Mouse (Mus musculus): ENCODE results near the gene Gpr3.

GRCm38 (mm10) chr4:133204379-133204778 lies 8.0 kb downstream of the Gpr3 start:
- no peak for TF ChIP-seq POLR2A (IDR thresholded peaks at IDR 0.05; ENCODE audit: insufficient read length, low read depth)
- TF ChIP-seq USF1 (IDR thresholded peaks at IDR 0.05; ENCODE audit: low read depth): no peak
- no peak for TF ChIP-seq TCF12 (IDR thresholded peaks at IDR 0.05; ENCODE audit: insufficient read depth, poor library complexity, severe bottlenecking)
- TF ChIP-seq CEBPB (IDR thresholded peaks at IDR 0.05; ENCODE audit: insufficient read depth, poor library complexity, severe bottlenecking): no peak
- TF ChIP-seq POLR2AphosphoS2 (IDR thresholded peaks at IDR 0.05; ENCODE audit: insufficient read length, low read depth): peak; percentile 48

Measured in myocyte (in vitro differentiated cells).